Comparison of ENCODE assay signal across 8 mouse cellular contexts in genomic region chr6:55950345-55951110, GRCm38 (mm10).
DNase-seq lines count a peak whose midpoint lies in the region; ATAC-seq and TF ChIP-seq lines count a peak whose summit lies in the region.

No protein-coding gene starts in this region.

- no peaks in the 10 kb centered on the region for H3K9me3 ChIP-seq in forebrain, embryonic 16.5 days (ENCODE audit: control insufficient read depth, low read length)

- no peaks in the 10 kb centered on the region for H3K27me3 ChIP-seq in forebrain, embryonic 16.5 days (replicated peaks; ENCODE audit: control insufficient read depth, insufficient read depth, low read length)
- H3K27me3 ChIP-seq in small intestine, adult 2 months (ENCODE audit: control insufficient read depth, insufficient read depth, low read length) = no peaks in the 10 kb centered on the region

- no peak overlapping the region for H3K4me2 ChIP-seq in forebrain, embryonic 16.5 days (ENCODE audit: low read length)

- H3K9ac ChIP-seq in forebrain, embryonic 16.5 days (replicated peaks; ENCODE audit: low read depth, low read length) = no peak overlapping the region

- TF ChIP-seq POLR2A in small intestine, adult 2 months (IDR thresholded peaks at IDR 0.05; ENCODE audit: low read depth, low read length) = no peak

- no peak overlapping the region for H3K27ac ChIP-seq in forebrain, embryonic 16.5 days (ENCODE audit: low read length)
- no peak overlapping the region for H3K27ac ChIP-seq in left cerebral cortex, adult 2 months
- H3K27ac ChIP-seq in small intestine, adult 2 months (ENCODE audit: insufficient read depth, low read depth, low read length) = no peak overlapping the region

- no peaks in the 10 kb centered on the region for H3K36me3 ChIP-seq in forebrain, embryonic 16.5 days (ENCODE audit: control insufficient read depth, insufficient read depth)
- H3K36me3 ChIP-seq in small intestine, adult 2 months (ENCODE audit: control insufficient read depth, insufficient read depth, low read length) = no peaks in the 10 kb centered on the region

- WGBS in forebrain, embryonic 16.5 days = 72% methylated on average over 8 of the region's 8 CpGs
- 67% methylated on average over 8 of the region's 8 CpGs for WGBS in small intestine, adult 2 months

- no peaks in the 10 kb centered on the region for H3K4me1 ChIP-seq in forebrain, embryonic 16.5 days (replicated peaks; ENCODE audit: control insufficient read depth, insufficient read depth, low read length)
- H3K4me1 ChIP-seq in small intestine, adult 2 months (ENCODE audit: control insufficient read depth, insufficient read depth, insufficient read length, low read length) = no peaks in the 10 kb centered on the region

- DNase-seq in heart, adult 8-10 months (ENCODE audit: low spot score) = peak; percentile 51
- no peak for DNase-seq in heart, postnatal 25 days (ENCODE audit: low spot score)
- peak; percentile 42 for DNase-seq in cerebellum, adult 11 months
- peak; percentile 38 for DNase-seq in induced T-regulatory cell, adult 2 months (ENCODE audit: low read depth)
- peak; percentile 60 to 63 for DNase-seq in left cerebral cortex, adult 2 months (ENCODE audit: extremely low spot score in 1 of 2, low spot score in 2 of 2)
- DNase-seq in mesoderm, embryonic 11.5 days (ENCODE audit: low read depth, low spot score) = peak; percentile 72

- ATAC-seq in forebrain, embryonic 16.5 days = peak; percentile 92

- H3K4me3 ChIP-seq in forebrain, embryonic 16.5 days (replicated peaks; ENCODE audit: low read length) = no peak overlapping the region
- H3K4me3 ChIP-seq in left cerebral cortex, adult 2 months = no peak overlapping the region
- no peak overlapping the region for H3K4me3 ChIP-seq in small intestine, adult 2 months (ENCODE audit: low read depth, low read length)

- peak; percentile 85 for TF ChIP-seq CTCF in left cerebral cortex, adult 2 months (IDR thresholded peaks at IDR 0.05)
- peak; percentile 60; the same call in 1 of the 2 replicates for TF ChIP-seq CTCF in small intestine, adult 2 months (IDR thresholded peaks at IDR 0.05; ENCODE audit: extremely low read depth, insufficient read length, insufficient replicate concordance, low read depth, low read length)

- intact Hi-C loops in heart, postnatal 25 days (cut with DNase I) = loop anchor here (1.0 to 10.0 kb wide), 4 partner anchors 234 to 716 kb away; no protein-coding TSS in a partner anchor
- intact Hi-C loops in left cerebral cortex, adult 2 months (cut with DNase I) = loop anchor here (1.0 to 10.0 kb wide), 6 partner anchors 233 to 716 kb away; partner anchors contain the start of genes Ghrhr and Neurod6
